Mouse (Mus musculus): ENCODE results near the gene Dnah6. TPM values are rescaled to one million over a fixed set of nuclear protein-coding genes. Genes with fewer than 3 reads are reported as not detected.

The Dnah6 gene
- total and polyA plus RNA-seq, 3 experiments, result 0.01 to 0.05 TPM; not detected in 1

- no peaks in the 10 kb centered on the region for H3K4me1 ChIP-seq (ENCODE audit: insufficient read depth, low read depth, low read length)
- H3K36me3 ChIP-seq (replicated peaks), result no peaks in the 10 kb centered on the region
- 0 out of 2 replicates have a peak, but pooled peaks cover 3% of the 10 kb centered on the region for H3K27me3 ChIP-seq (ENCODE audit: insufficient read depth, low read length)
- DNase-seq (ENCODE audit: low spot score) (no peak), ATAC-seq (ENCODE audit: extremely low read depth, insufficient number of reproducible peaks, low FRiP score, poor library complexity, severe bottlenecking) (no peak)
- no peaks in the 10 kb centered on the region for H3K9me3 ChIP-seq (replicated peaks)
- TF ChIP-seq CTCF (IDR thresholded peaks at IDR 0.05; ENCODE audit: low read depth, low read length) (no peak), POLR2AphosphoS5 (IDR thresholded peaks at IDR 0.05; ENCODE audit: insufficient replicate concordance, low read depth, low read length) (no peak), TAL1 (conservative IDR thresholded peaks at IDR 0.05; ENCODE audit: low read depth, low read length) (no peak), GATA1 (IDR thresholded peaks at IDR 0.05; ENCODE audit: borderline replicate concordance, low read length) (no peak), GATA2 (IDR thresholded peaks at IDR 0.05; ENCODE audit: borderline replicate concordance, low read depth, low read length) (no peak)
- no peak overlapping the region for H3K4me3 ChIP-seq (ENCODE audit: low read depth, low read length)
Measured at GRCm38 (mm10) chr6:73014317-73015160, 206.9 kb downstream of the Dnah6 start.

GRCm38 (mm10) chr6:73012931-73013330 is 208.5 kb downstream of the Dnah6 start:
- Histone ChIP-seq H3K9me3 (replicated peaks) (no peaks in the 10 kb centered on the region), H3K4me3 (ENCODE audit: low read depth, low read length) (no peak overlapping the region), H3K4me1 (ENCODE audit: insufficient read depth, low read depth, low read length) (no peaks in the 10 kb centered on the region), H3K36me3 (replicated peaks) (no peaks in the 10 kb centered on the region), H3K27me3 (ENCODE audit: insufficient read depth, low read length) (0 out of 2 replicates have a peak, but pooled peaks cover 3% of the 10 kb centered on the region)
- ATAC-seq (ENCODE audit: extremely low read depth, insufficient number of reproducible peaks, low FRiP score, poor library complexity, severe bottlenecking), result no peak
- no peak for DNase-seq (ENCODE audit: low spot score)
- no peak for TF ChIP-seq TAL1 (conservative IDR thresholded peaks at IDR 0.05; ENCODE audit: low read depth, low read length)

- Histone ChIP-seq H3K36me3 (replicated peaks) (no peaks in the 10 kb centered on the region), H3K4me3 (ENCODE audit: low read depth, low read length) (no peak overlapping the region), H3K9me3 (replicated peaks) (no peaks in the 10 kb centered on the region), H3K27me3 (ENCODE audit: insufficient read depth, low read length) (no peaks in the 10 kb centered on the region), H3K4me1 (ENCODE audit: insufficient read depth, low read depth, low read length) (no peaks in the 10 kb centered on the region)
- ATAC-seq (ENCODE audit: extremely low read depth, insufficient number of reproducible peaks, low FRiP score, poor library complexity, severe bottlenecking) (no peak), DNase-seq (ENCODE audit: low spot score) (no peak)
- no peak for TF ChIP-seq CTCF (IDR thresholded peaks at IDR 0.05; ENCODE audit: low read depth, low read length)
- TF ChIP-seq GATA2 (IDR thresholded peaks at IDR 0.05; ENCODE audit: borderline replicate concordance, low read depth, low read length), result no peak
- no peak for TF ChIP-seq TAL1 (conservative IDR thresholded peaks at IDR 0.05; ENCODE audit: low read depth, low read length)
- TF ChIP-seq POLR2AphosphoS5 (IDR thresholded peaks at IDR 0.05; ENCODE audit: insufficient replicate concordance, low read depth, low read length), result no peak
- no peak for TF ChIP-seq GATA1 (IDR thresholded peaks at IDR 0.05; ENCODE audit: borderline replicate concordance, low read length)
Measured at GRCm38 (mm10) chr6:73011827-73012226, 209.6 kb downstream of the Dnah6 start.

GRCm38 (mm10) chr6:73010073-73010472 is 211.4 kb downstream of the Dnah6 start:
- no peaks in the 10 kb centered on the region for H3K9me3 ChIP-seq (replicated peaks)
- H3K27me3 ChIP-seq (ENCODE audit: insufficient read depth, low read length), result no peaks in the 10 kb centered on the region
- TF ChIP-seq CTCF (IDR thresholded peaks at IDR 0.05; ENCODE audit: low read depth, low read length) (peak; percentile 66), GATA2 (IDR thresholded peaks at IDR 0.05; ENCODE audit: borderline replicate concordance, low read depth, low read length) (no peak)
- no peak overlapping the region for H3K4me3 ChIP-seq (ENCODE audit: low read depth, low read length)
- ATAC-seq (ENCODE audit: extremely low read depth, insufficient number of reproducible peaks, low FRiP score, poor library complexity, severe bottlenecking), result no peak
- DNase-seq (ENCODE audit: low spot score), result peak; percentile 6
- no peaks in the 10 kb centered on the region for H3K4me1 ChIP-seq (ENCODE audit: insufficient read depth, low read depth, low read length)
- no peaks in the 10 kb centered on the region for H3K36me3 ChIP-seq (replicated peaks)

- no peak for ATAC-seq (ENCODE audit: extremely low read depth, insufficient number of reproducible peaks, low FRiP score, poor library complexity, severe bottlenecking)
- no peak overlapping the region for H3K4me3 ChIP-seq (ENCODE audit: low read depth, low read length)
- H3K9me3 ChIP-seq (replicated peaks), result no peaks in the 10 kb centered on the region
- no peaks in the 10 kb centered on the region for H3K4me1 ChIP-seq (ENCODE audit: insufficient read depth, low read depth, low read length)
- H3K36me3 ChIP-seq (replicated peaks), result no peaks in the 10 kb centered on the region
- DNase-seq (ENCODE audit: low spot score), result no peak
- no peaks in the 10 kb centered on the region for H3K27me3 ChIP-seq (ENCODE audit: insufficient read depth, low read length)
- TF ChIP-seq CTCF (IDR thresholded peaks at IDR 0.05; ENCODE audit: low read depth, low read length), result no peak
- TF ChIP-seq GATA2 (IDR thresholded peaks at IDR 0.05; ENCODE audit: borderline replicate concordance, low read depth, low read length), result no peak
- TF ChIP-seq GATA1 (IDR thresholded peaks at IDR 0.05; ENCODE audit: borderline replicate concordance, low read length), result no peak
- TF ChIP-seq POLR2AphosphoS5 (IDR thresholded peaks at IDR 0.05; ENCODE audit: insufficient replicate concordance, low read depth, low read length), result no peak
- no peak for TF ChIP-seq TAL1 (conservative IDR thresholded peaks at IDR 0.05; ENCODE audit: low read depth, low read length)
Measured at GRCm38 (mm10) chr6:73003601-73004000, 217.8 kb downstream of the Dnah6 start.

- TF ChIP-seq CTCF (IDR thresholded peaks at IDR 0.05; ENCODE audit: low read depth, low read length) (no peak), GATA2 (IDR thresholded peaks at IDR 0.05; ENCODE audit: borderline replicate concordance, low read depth, low read length) (no peak), TAL1 (conservative IDR thresholded peaks at IDR 0.05; ENCODE audit: low read depth, low read length) (no peak), GATA1 (IDR thresholded peaks at IDR 0.05; ENCODE audit: borderline replicate concordance, low read length) (no peak), POLR2AphosphoS5 (IDR thresholded peaks at IDR 0.05; ENCODE audit: insufficient replicate concordance, low read depth, low read length) (no peak)
- Histone ChIP-seq H3K4me3 (ENCODE audit: low read depth, low read length) (no peak overlapping the region), H3K27me3 (ENCODE audit: insufficient read depth, low read length) (peaks cover 7% of the 10 kb centered on the region; the same call in 1 of the 2 replicates), H3K9me3 (replicated peaks) (no peaks in the 10 kb centered on the region), H3K4me1 (ENCODE audit: insufficient read depth, low read depth, low read length) (no peaks in the 10 kb centered on the region), H3K36me3 (replicated peaks) (no peaks in the 10 kb centered on the region)
- DNase-seq (ENCODE audit: low spot score) (no peak), ATAC-seq (ENCODE audit: extremely low read depth, insufficient number of reproducible peaks, low FRiP score, poor library complexity, severe bottlenecking) (no peak)
Measured at GRCm38 (mm10) chr6:73002391-73002790, 219.1 kb downstream of the Dnah6 start.

All from G1E (cell line).